Mouse (Mus musculus) embryonic facial prominence, embryonic 15.5 days (tissue): ENCODE results near the gene Cdc123. TPM values are rescaled to one million over a fixed set of nuclear protein-coding genes. Genes with fewer than 3 reads are reported as not detected.
"Not testable (repeated sequence)": the region's sequence is repeated elsewhere in the genome, so short reads cannot be mapped to it uniquely, and the experiment has no call there.

Experiments
- ATAC-seq: fragments of 200-750 bp; cut with Nextera tagmentation; 2 replicates; pipeline ENCODE4 v1.8.0; 2017; ENCODE audit warnings: low read depth, moderate TSS enrichment; ENCODE audit not compliant: insufficient number of reproducible peaks, low FRiP score, low TSS enrichment
- H3K27ac ChIP-seq: fragments of 300-500 bp; sonication (generic); replicated peaks from 2 replicates; pipeline ENCODE4 v1.5.1; 2015; ENCODE audit warnings: mild to moderate bottlenecking, inconsistent platforms
- H3K27me3 ChIP-seq: fragments of 300-500 bp; sonication (generic); 2 replicates; pipeline ENCODE4 v1.6.1; 2015; ENCODE audit warnings: inconsistent platforms
- H3K36me3 ChIP-seq: fragments of 300-500 bp; sonication (generic); 2 replicates; pipeline ENCODE4 v1.6.1; 2015; ENCODE audit warnings: mild to moderate bottlenecking, inconsistent platforms
- H3K4me1 ChIP-seq: fragments of 300-500 bp; sonication (generic); 2 replicates; pipeline ENCODE4 v1.6.1; 2015; ENCODE audit warnings: inconsistent platforms
- H3K4me2 ChIP-seq: fragments of 300-500 bp; sonication (generic); replicated peaks from 2 replicates; pipeline ENCODE4 v1.6.1; 2015; ENCODE audit warnings: mild to moderate bottlenecking, inconsistent platforms
- H3K4me3 ChIP-seq: fragments of 300-500 bp; sonication (generic); replicated peaks from 2 replicates; pipeline ENCODE4 v1.5.1; 2015; ENCODE audit warnings: mild to moderate bottlenecking, inconsistent platforms
- H3K9ac ChIP-seq: fragments of 300-500 bp; sonication (generic); 2 replicates; pipeline ENCODE4 v1.6.1; 2015; ENCODE audit warnings: inconsistent platforms
- H3K9me3 ChIP-seq: fragments of 300-500 bp; sonication (generic); replicated peaks from 2 replicates; pipeline ENCODE4 v1.6.1; 2016; ENCODE audit warnings: inconsistent platforms
- WGBS: fragments of 180-500 bp; shearing (Covaris S2); methylation state at CpG from one replicate; pipeline ENCODE4 v1.1.7; 2015; 5-methylcytosine and 5-hydroxymethylcytosine counted together
- polyA plus RNA-seq: library from polyadenylated mRNA; unstranded; fragments of >200 nt; fragmentation: Nextera tagmentation; extraction: Ambion mirVana; gene quantifications from 2 replicates; pipeline ENCODE4 v1.2.1, GENCODE M21; 2015

Cdc123 gene
- polyA plus RNA-seq, 1 experiment from 2014 or later, result 299 TPM

- peak overlapping the region; percentile 65 for H3K9ac ChIP-seq
- H3K36me3 ChIP-seq, result peaks cover 28% of the 10 kb centered on the region
- peak overlapping the region; percentile 59 for H3K4me2 ChIP-seq
- peak overlapping the region; percentile 95 for H3K27ac ChIP-seq
- peak overlapping the region; percentile 77 for H3K4me3 ChIP-seq
- H3K9me3 ChIP-seq, result no peaks in the 10 kb centered on the region
- no peaks in the 10 kb centered on the region for H3K27me3 ChIP-seq
- peaks cover 14% of the 10 kb centered on the region for H3K4me1 ChIP-seq
- WGBS, result 4% methylated on average over 23 of the region's 23 CpGs
- peak; percentile 27; the same call in 1 of the 2 replicates for ATAC-seq
Measured at GRCm38 (mm10) chr2:5844181-5844872, 637 bp downstream of the Cdc123 start.

- H3K4me1 ChIP-seq, result peaks cover 4% of the 10 kb centered on the region; the same call in 1 of the 2 replicates
- H3K27me3 ChIP-seq, result no peaks in the 10 kb centered on the region
- H3K36me3 ChIP-seq, result peaks cover 56% of the 10 kb centered on the region
- no peak overlapping the region for H3K9ac ChIP-seq
- H3K4me2 ChIP-seq, result no peak overlapping the region
- H3K4me3 ChIP-seq, result no peak overlapping the region
- no peaks in the 10 kb centered on the region for H3K9me3 ChIP-seq
- no peak overlapping the region for H3K27ac ChIP-seq
- no peak for ATAC-seq
- WGBS, result 96% methylated on average over 11 of the region's 11 CpGs
Measured at GRCm38 (mm10) chr2:5840815-5841214, 4.1 kb downstream of the Cdc123 start.

GRCm38 (mm10) chr2:5825265-5825913 is 19.6 kb downstream of the Cdc123 start:
- no peaks in the 10 kb centered on the region for H3K9me3 ChIP-seq
- no peak for ATAC-seq
- H3K4me3 ChIP-seq, result no peak overlapping the region
- H3K4me2 ChIP-seq, result no peak overlapping the region
- 89% methylated on average over 5 of the region's 5 CpGs for WGBS
- no peak overlapping the region for H3K27ac ChIP-seq
- H3K4me1 ChIP-seq, result no peaks in the 10 kb centered on the region
- no peaks in the 10 kb centered on the region for H3K27me3 ChIP-seq
- no peak overlapping the region for H3K9ac ChIP-seq
- H3K36me3 ChIP-seq, result peaks cover 40% of the 10 kb centered on the region

GRCm38 (mm10) chr2:5824685-5825084 is 20.3 kb downstream of the Cdc123 start:
- Histone ChIP-seq H3K36me3 (peaks cover 44% of the 10 kb centered on the region), H3K4me2 (no peak overlapping the region), H3K27ac (no peak overlapping the region), H3K9ac (no peak overlapping the region), H3K4me1 (no peaks in the 10 kb centered on the region), H3K4me3 (no peak overlapping the region), H3K9me3 (no peaks in the 10 kb centered on the region), H3K27me3 (no peaks in the 10 kb centered on the region)
- 82% methylated on average over 5 of the region's 5 CpGs for WGBS
- no peak for ATAC-seq

GRCm38 (mm10) chr2:5824213-5824612 is 20.8 kb downstream of the Cdc123 start:
- H3K27ac ChIP-seq, result no peak overlapping the region
- ATAC-seq, result no peak
- H3K4me2 ChIP-seq, result no peak overlapping the region
- no peak overlapping the region for H3K9ac ChIP-seq
- H3K4me3 ChIP-seq, result no peak overlapping the region
- no peaks in the 10 kb centered on the region for H3K27me3 ChIP-seq
- no peaks in the 10 kb centered on the region for H3K9me3 ChIP-seq
- H3K36me3 ChIP-seq, result peaks cover 47% of the 10 kb centered on the region
- no peaks in the 10 kb centered on the region for H3K4me1 ChIP-seq
- WGBS, result 34% methylated on average over 1 of the region's 1 CpGs

GRCm38 (mm10) chr2:5822449-5822848 is 22.5 kb downstream of the Cdc123 start:
- Histone ChIP-seq H3K4me3 (no peak overlapping the region), H3K4me2 (no peak overlapping the region), H3K9me3 (no peaks in the 10 kb centered on the region), H3K4me1 (no peaks in the 10 kb centered on the region), H3K9ac (no peak overlapping the region), H3K27me3 (no peaks in the 10 kb centered on the region), H3K36me3 (peaks cover 61% of the 10 kb centered on the region), H3K27ac (no peak overlapping the region)
- 95% methylated on average over 6 of the region's 6 CpGs for WGBS
- no peak for ATAC-seq

GRCm38 (mm10) chr2:5821264-5821663 is 23.7 kb downstream of the Cdc123 start:
- WGBS, result 89% methylated on average over 10 of the region's 10 CpGs
- no peak overlapping the region for H3K27ac ChIP-seq
- no peaks in the 10 kb centered on the region for H3K4me1 ChIP-seq
- no peak overlapping the region for H3K9ac ChIP-seq
- peaks cover 62% of the 10 kb centered on the region for H3K36me3 ChIP-seq
- H3K9me3 ChIP-seq, result no peaks in the 10 kb centered on the region
- ATAC-seq, result no peak
- no peak overlapping the region for H3K4me2 ChIP-seq
- H3K27me3 ChIP-seq, result no peaks in the 10 kb centered on the region
- H3K4me3 ChIP-seq, result no peak overlapping the region

GRCm38 (mm10) chr2:5811235-5811782 is 33.7 kb downstream of the Cdc123 start:
- Histone ChIP-seq H3K36me3 (peaks cover 52% of the 10 kb centered on the region), H3K27me3 (no peaks in the 10 kb centered on the region), H3K4me3 (no peak overlapping the region), H3K9me3 (no peaks in the 10 kb centered on the region), H3K27ac (no peak overlapping the region), H3K9ac (no peak overlapping the region), H3K4me1 (no peaks in the 10 kb centered on the region), H3K4me2 (no peak overlapping the region)
- no peak for ATAC-seq
- WGBS, result 88% methylated on average over 5 of the region's 5 CpGs

GRCm38 (mm10) chr2:5810036-5810718 is 34.8 kb downstream of the Cdc123 start:
- no peak overlapping the region for H3K4me2 ChIP-seq
- no peaks in the 10 kb centered on the region for H3K9me3 ChIP-seq
- H3K4me3 ChIP-seq, result no peak overlapping the region
- no peak overlapping the region for H3K9ac ChIP-seq
- H3K27me3 ChIP-seq, result no peaks in the 10 kb centered on the region
- 94% methylated on average over 5 of the region's 5 CpGs for WGBS
- no peak for ATAC-seq
- no peaks in the 10 kb centered on the region for H3K4me1 ChIP-seq
- no peak overlapping the region for H3K27ac ChIP-seq
- peaks cover 55% of the 10 kb centered on the region for H3K36me3 ChIP-seq

GRCm38 (mm10) chr2:5806201-5806600 is 38.8 kb downstream of the Cdc123 start:
- H3K9ac ChIP-seq, H3K27ac ChIP-seq, H3K4me1 ChIP-seq, H3K27me3 ChIP-seq, H3K4me3 ChIP-seq, H3K4me2 ChIP-seq, H3K9me3 ChIP-seq, ATAC-seq: not testable (repeated sequence)
- 81% methylated on average over 3 of the region's 3 CpGs for WGBS
- H3K36me3 ChIP-seq, result peaks cover 64% of the 10 kb centered on the region

GRCm38 (mm10) chr2:5805228-5805627 is 39.7 kb downstream of the Cdc123 start:
- Histone ChIP-seq H3K27ac (no peak overlapping the region), H3K27me3 (no peaks in the 10 kb centered on the region), H3K4me1 (0 out of 2 replicates have a peak, but pooled peaks cover 3% of the 10 kb centered on the region), H3K4me2 (no peak overlapping the region), H3K36me3 (peaks cover 65% of the 10 kb centered on the region), H3K4me3 (no peak overlapping the region), H3K9ac (no peak overlapping the region), H3K9me3 (no peaks in the 10 kb centered on the region)
- 85% methylated on average over 7 of the region's 7 CpGs for WGBS
- no peak for ATAC-seq
